Mouse (Mus musculus) cerebellum, adult 9-10 months (tissue): Measurements from ENCODE around the gene Il1rl1.

Experiments
- DNase-seq: peaks from one replicate; pipeline ENCODE4 v3.0.0; 2022

Il1rl1 gene

DNA sequence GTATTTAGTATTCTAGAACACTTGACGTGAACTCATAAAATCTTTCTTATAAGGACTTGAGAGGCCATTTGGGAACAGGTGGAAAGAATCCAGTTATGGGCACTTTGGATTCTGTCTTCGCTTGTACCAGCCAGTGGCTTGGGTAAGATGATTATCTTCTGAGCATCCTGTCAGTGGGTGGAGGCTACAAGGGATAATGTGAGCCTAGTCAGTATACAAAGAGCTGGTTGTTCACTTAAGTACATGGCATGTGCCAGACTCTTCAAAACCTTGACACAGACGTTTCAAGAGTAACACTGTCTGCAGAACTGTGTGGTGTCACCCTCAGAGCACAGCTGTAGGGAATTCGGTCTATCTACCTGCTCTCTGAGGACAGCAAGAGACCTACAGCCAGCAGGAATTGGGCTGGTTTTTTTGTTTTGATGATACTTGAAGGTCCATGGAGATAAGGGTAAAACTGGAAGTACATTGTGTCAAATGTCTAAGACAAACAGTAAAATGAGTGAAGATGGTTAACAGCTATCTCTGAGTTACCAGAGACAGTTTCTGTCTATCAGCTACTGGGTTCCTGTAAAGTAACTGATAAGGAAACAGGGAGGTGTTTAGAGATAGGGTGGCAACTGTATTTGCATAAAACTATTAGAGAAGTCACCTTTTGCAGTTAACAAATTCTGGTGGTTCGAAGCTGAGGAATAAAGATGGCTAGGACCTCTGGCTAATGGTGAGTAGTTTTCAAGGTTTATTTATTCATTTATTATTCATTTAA is at the start of gene Il1rl1:
Il1rl1 (plus strand) TSS at position 661 of the 766 bp plus-strand sequence.
- no peak for DNase-seq

DNA sequence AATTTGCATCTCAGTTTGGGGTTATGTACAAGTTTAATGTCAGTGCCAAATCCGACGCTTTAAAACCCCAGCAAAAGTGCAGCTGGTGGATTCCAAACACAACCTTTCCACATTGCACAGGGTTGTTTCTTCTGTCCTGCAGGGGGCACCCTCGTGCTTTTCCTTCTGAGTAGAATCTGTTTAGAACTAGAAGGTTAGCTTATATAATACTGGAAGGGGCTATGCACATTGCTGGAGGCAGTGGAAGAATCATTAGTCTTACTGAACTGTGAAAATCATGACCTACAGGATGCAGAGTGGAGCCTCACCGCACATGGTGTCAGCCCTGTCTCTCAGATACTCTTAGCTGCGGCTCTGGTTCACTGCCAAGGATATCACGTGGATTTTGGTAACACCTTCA is 49.3 kb upstream of the Il1rl1 start:
- DNase-seq, result peak; percentile 5

- no peak for DNase-seq
Measured at GRCm38 (mm10) chr1:40380990-40381389, 48.4 kb upstream of the Il1rl1 start.

DNA sequence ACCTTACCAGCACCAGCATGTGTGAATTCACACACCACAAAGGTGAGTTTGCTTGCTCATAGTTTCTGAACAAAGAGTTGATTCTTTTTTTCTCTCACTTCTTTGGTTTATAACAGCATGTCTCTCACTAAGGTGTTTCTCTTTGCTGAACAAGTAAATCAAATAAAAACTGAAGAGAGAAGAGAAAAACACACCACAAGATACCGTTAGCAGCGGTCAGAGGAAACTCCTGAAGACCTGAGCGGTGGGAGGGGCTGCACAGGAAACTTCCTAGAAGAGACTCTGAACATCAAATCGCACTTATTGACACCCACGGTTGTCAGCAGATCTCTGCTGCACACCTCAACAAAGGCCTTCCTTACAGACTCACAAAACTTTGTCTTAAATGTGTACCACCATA is 46.5 kb upstream of the Il1rl1 start:
- DNase-seq, result no peak

DNA sequence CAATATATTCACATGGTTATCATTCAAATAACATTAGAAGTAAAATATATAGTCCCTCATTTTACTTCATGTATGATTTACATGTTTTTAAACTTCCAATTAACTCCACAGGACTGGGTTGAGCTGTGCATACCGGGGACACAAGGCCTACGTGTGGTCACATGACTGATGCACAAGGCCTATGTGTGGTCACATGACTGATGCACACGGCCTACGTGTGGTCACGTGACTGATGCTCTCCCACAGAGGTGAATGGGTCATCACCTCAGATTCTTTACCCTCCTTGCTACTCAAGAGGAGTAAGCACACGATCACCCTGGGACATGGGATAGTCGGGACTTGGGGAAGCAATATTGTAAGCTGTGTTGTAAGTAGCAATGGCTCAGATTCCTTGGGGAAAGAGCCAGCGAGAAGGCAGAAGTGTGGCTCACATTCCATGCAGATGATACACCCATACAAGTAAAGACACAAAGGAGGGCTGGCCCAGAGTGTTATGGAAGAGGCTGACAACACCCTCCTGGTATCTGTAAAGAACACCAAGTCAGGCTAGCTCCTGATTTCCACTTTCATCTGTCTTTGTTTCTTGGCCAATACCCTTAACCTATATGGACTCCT is 44.3 kb upstream of the Il1rl1 start:
- no peak for DNase-seq

DNA sequence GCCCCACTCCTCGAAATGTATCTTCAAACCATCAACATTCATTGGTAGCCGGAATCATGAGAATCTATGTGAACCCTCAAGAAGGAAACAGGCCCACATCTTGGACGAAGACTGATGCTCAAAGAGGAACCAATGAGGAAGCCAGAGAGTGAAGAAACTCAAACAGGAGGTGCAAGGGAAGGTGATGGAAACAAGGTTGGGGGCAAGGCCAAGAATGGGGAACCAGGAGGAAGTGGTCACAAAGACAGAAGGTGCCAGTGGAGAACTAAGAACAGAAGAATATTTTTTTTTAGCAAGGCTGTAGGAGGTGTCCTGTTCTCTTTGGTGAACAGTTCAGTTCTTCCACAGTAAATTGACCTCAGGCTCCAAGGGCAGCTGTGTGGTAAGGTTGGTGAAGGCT is 38.0 kb upstream of the Il1rl1 start:
- DNase-seq, result no peak

GRCm38 (mm10) chr1:40392535-40392934 is 36.8 kb upstream of the Il1rl1 start:
- no peak for DNase-seq

DNA sequence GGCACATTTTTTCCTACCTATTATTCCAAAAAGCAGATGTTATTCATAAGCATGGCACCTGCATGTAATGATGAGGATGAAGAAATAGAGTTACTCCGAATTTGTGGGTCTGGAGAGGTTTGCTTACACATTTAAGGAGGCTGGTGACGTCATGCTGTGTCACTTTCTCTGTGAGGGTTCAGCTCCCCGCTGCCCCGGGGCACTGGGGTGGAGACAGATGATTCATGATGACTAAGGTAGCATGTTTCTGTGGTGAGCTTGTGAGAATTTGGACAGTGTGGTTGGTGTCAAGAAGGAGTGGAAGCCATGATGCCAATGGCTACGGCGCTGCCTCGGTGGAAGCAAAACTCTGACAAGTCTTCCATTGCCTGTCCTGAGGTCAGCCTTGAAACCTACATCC is 36.2 kb upstream of the Il1rl1 start:
- DNase-seq, result no peak

GRCm38 (mm10) chr1:40399639-40400038 is 29.7 kb upstream of the Il1rl1 start:
- DNase-seq, result no peak

DNA sequence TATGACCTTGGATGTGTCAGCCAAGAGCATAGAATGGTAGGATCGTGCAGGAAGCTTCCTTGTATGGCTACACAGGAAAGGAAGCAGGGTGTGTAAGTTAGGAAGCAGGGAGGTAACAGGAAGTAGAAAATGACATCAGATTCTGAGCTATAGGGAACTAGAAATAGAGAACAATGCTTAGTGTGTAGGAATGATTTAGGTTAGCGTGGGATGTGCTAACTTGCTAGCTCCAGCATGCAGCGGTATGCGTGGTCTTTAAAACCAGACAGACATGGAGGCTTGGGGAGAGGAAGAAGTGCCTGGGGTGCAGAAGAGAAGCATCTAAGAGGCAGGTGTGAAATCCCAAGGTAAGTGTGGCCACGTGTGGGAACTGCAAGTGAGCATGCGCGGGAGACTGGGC is 24.7 kb upstream of the Il1rl1 start:
- no peak for DNase-seq

- DNase-seq, result no peak
Measured at GRCm38 (mm10) chr1:40409882-40410281, 19.5 kb upstream of the Il1rl1 start.

- DNase-seq, result no peak
Measured at GRCm38 (mm10) chr1:40413039-40413438, 16.3 kb upstream of the Il1rl1 start.

DNA sequence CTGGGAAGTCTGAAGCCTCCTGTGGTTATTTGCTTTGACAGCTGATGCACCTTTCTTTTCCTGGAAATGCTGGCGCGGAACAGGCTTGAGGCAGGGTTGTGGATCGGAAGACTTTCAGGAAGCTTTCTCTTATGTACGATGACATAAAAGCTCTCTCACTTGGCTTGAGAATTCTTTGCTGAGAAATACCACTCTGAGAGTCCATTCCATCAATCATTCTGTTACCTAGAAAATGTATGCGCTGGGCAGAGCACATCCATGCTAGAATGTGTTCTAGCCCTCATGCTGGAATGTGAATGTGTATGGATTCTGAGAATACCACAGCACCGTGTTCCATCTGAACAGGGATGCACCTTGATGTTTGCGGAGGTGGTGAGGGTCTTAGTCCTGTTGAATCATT is 15.1 kb upstream of the Il1rl1 start:
- DNase-seq, result no peak

DNA sequence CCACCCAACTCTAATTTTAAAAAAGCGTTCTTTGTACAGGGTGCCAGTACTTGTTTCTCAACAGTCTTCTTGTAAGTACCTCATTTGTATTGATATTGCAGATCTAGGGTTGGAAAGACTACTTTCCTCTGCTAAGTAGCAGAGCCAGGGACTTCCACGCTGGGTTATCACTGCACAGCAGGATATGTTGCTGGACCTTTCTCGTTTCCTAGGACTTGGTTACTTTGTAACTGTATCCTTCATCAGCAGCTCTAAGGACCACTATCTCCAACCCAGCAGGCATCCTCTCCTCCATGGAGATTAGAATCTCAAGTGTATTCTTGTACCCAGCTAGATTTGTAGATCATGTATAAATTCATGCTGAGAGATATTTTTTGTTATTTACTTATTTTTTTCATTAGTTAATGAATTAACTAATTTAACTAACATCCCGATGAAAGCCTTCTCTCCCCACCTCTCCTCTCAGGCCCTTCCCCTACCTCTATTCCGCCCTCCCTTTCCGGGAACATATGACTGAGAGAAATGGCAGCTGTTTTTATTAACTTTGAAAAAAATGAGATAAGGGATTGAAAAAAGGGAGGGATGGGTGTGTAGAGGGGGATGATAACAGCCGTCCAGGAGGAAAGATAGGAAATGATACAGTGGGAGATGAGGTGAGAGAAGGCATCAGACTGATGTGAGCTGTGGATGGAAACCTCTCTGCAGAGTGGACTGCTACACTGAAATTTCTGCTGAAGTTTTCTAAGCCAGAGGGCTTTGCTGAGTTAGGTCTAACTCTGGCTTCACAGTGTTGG is 14.3 kb upstream of the Il1rl1 start:
- no peak for DNase-seq

- DNase-seq, result no peak
Measured at GRCm38 (mm10) chr1:40417034-40417433, 12.3 kb upstream of the Il1rl1 start.

- no peak for DNase-seq
Measured at GRCm38 (mm10) chr1:40418512-40418911, 10.9 kb upstream of the Il1rl1 start.

DNA sequence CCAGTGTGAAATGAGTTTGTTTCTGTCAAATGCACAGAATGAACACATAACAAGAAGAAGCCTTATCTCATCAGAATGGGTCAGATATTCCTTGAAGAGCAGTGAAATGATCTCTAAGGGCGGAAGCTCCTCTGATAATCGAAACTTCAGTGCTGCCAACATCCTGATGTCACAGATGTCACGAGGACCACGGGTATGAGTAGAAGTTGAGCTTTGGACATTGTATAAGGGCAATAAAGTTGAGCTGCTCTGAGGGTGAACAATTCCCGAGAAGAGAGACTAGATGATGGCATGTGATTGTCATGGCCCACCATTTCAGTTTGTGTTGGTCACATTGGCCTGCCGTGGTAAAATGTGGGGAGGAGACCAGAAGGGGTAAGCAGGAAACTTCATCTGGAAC is 5.5 kb upstream of the Il1rl1 start:
- DNase-seq, result no peak

DNA sequence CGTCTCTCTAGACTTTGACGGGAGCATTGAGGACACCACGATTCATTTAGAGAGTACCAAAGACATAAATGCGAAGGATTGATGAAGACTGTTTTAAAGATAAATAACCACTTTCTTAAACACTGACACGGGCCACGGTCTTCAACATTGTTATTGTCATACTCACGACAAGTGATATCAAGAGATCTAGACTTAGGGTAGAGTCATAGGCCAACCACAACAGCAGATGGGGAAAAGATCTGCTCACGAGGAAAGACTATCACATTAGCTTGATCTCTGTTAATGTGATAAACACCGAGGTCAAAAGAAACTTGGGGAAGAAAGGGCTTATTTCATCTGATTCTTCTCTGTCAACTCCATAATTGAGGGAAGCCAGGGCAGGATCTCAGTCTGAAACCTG is 2.1 kb upstream of the Il1rl1 start:
- DNase-seq, result no peak

- DNase-seq, result no peak
Measured at GRCm38 (mm10) chr1:40427901-40428300, 1.5 kb upstream of the Il1rl1 start.

DNA sequence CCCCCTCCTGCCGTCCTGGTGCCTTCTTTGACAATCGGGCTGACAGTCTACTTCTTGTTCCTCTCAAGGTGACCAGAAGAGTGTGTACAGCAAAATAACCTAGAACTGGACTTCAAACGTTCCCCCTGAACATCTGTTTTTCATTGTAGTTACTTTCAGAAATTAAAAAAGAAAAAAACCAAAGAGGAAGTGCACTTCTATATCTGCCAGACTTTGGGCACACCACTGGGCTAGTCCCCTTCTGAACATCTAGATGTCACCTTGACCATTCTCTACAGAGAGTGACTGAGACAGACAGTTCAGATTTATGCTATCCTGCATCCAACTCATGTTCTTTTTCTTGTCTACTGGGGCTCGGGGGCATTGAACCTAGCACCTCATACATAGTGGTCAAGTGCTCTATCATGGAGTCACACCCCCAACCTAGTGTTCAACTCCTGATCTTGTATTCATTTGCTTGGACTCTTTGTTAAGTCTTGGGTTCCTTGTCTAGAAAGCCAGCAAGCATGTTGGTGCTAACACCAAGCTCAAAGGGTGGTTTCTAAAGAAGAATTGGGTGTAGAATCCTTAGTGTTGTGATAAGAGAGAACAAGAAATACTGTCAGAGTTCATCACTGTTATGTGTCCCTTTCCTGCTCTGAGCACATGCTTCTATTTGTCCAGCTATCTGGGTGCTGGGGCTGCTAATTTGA is 919 bp downstream of the Il1rl1 start:
- no peak for DNase-seq

DNA sequence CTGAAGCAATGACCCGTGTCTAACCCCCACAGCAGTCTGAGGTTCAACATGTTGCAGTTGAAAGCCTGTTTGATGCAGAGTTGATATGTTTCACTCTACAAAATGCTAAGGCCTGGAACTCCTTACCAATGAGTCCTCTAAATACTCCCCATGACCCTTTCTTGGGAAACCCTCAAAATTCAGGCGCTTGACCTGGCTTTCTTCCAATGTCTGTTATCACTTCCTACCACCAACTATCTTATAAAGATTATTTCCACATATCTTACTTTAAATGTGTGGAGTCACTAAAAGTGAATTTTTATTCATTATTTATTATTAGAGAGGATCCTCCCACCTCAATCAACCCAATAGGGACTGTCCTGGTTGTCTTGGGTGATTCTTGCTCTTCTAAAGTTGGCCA is 2.8 kb downstream of the Il1rl1 start:
- no peak for DNase-seq

- DNase-seq, result no peak
Measured at GRCm38 (mm10) chr1:40435936-40436335, 6.6 kb downstream of the Il1rl1 start.

DNA sequence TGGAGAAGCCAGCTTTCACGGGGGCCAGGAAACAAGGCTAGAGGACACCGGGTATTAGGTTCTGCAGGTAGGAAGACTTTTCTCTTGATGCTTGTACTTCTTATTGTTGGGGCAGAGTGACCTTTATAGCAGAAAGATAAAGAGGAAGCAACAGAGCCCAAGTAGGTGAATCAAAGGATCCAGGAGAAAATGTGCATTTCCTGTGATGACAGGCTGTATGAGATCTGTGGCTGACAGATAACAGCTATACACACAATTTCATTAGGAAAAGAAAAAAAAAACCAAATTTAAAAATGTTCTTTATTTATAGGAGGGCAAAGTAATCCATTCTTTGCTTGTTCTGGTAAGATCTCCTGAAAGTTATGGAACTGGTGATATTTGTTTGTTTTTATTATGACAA is 8.0 kb downstream of the Il1rl1 start:
- DNase-seq, result no peak
